Comparison of ENCODE assay signal across 8 mouse cellular contexts in the genomic region with DNA sequence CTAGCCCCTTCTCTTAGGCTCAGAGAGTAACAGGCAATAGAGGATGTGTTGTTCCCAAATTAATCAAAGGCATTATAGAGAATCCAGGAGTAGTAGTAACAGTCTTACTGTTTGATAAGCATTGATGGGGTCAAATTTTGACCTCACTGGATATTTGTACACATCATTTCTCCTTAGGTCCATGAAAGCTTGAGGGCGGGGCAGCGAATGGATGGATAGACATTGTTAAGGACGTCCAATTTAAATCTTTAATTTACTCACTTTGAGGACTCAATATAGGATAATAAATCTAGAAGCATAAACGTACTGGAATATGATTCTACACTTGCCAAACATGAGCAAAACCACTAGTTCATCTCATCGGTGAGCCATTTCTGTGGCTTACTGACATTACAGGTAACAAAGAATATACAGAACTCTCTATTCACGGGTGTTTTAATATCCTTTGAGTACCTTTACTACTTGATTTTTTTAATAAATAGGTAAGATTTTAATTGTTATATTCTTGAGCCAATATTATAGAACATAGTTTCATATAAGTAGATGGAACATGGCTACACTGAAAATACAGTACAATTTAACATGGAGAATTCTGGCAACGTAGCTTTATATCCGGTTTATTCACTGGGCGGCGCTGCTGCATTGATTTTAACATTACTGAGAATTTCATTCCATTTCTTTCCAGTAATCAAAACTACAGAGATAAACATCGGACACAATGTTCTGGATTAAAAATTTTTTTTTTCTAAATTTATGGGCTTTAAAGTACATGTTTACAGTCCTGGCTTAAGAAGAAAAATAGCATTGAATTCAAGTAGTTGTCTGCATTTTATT. TPM values are rescaled to one million over a fixed set of nuclear protein-coding genes. Genes with fewer than 3 reads are reported as not detected.
DNase-seq lines count a peak whose midpoint lies in the region; ATAC-seq and TF ChIP-seq lines count a peak whose summit lies in the region.

No protein-coding gene starts in this region.

- WGBS in embryonic facial prominence, embryonic 11.5 days = 14% methylated on average over 11 of the region's 11 CpGs
- WGBS in limb, embryonic 12.5 days = 15% methylated on average over 11 of the region's 11 CpGs
- WGBS in midbrain, embryonic 14.5 days = 11% methylated on average over 11 of the region's 11 CpGs
- 7% methylated on average over 11 of the region's 11 CpGs for WGBS in stomach, postnatal 0 days

- peak; percentile 33 to 62 for DNase-seq in CD8-positive naive resting alpha-beta T cell, adult 2 months (ENCODE audit: low read depth in 2 of 2, low spot score in 2 of 2)
- peak; percentile 59 for DNase-seq in adrenal gland, postnatal 25 days
- DNase-seq in embryonic facial prominence, embryonic 11.5 days (ENCODE audit: low spot score) = peak; percentile 74
- DNase-seq in heart, adult 8-10 months (ENCODE audit: low spot score) = peak; percentile 77
- peak; percentile 61 to 83 for DNase-seq in kidney, adult 8-10 months
- peak; percentile 87 for DNase-seq in midbrain, embryonic 14.5 days
- DNase-seq in stomach, postnatal 0 days (ENCODE audit: low spot score) = peak; percentile 61

- H3K27ac ChIP-seq in embryonic facial prominence, embryonic 11.5 days (replicated peaks; ENCODE audit: low read depth, low read length) = 0 out of 2 replicates have a peak overlapping the region, but pooled peaks have one; percentile 20
- peak overlapping the region; percentile 59 for H3K27ac ChIP-seq in limb, embryonic 12.5 days
- peak overlapping the region; percentile 65 for H3K27ac ChIP-seq in midbrain, embryonic 14.5 days (replicated peaks; ENCODE audit: low read depth, low read length)
- peak overlapping the region; percentile 84 for H3K27ac ChIP-seq in stomach, postnatal 0 days (replicated peaks)

- H3K9me3 ChIP-seq in embryonic facial prominence, embryonic 11.5 days (replicated peaks; ENCODE audit: control insufficient read depth, low read length) = no peaks in the 10 kb centered on the region
- H3K9me3 ChIP-seq in limb, embryonic 12.5 days = no peaks in the 10 kb centered on the region
- H3K9me3 ChIP-seq in midbrain, embryonic 14.5 days (ENCODE audit: control insufficient read depth, low read length) = no peaks in the 10 kb centered on the region
- H3K9me3 ChIP-seq in stomach, postnatal 0 days (ENCODE audit: control insufficient read depth, low read length) = no peaks in the 10 kb centered on the region

- no peaks in the 10 kb centered on the region for H3K36me3 ChIP-seq in embryonic facial prominence, embryonic 11.5 days (replicated peaks; ENCODE audit: control insufficient read depth, insufficient read depth, low read depth, low read length)
- peaks cover 6% of the 10 kb centered on the region; the same call in 1 of the 2 replicates for H3K36me3 ChIP-seq in limb, embryonic 12.5 days
- H3K36me3 ChIP-seq in midbrain, embryonic 14.5 days (ENCODE audit: control insufficient read depth, insufficient read depth, low read length) = no peaks in the 10 kb centered on the region
- no peaks in the 10 kb centered on the region for H3K36me3 ChIP-seq in stomach, postnatal 0 days (ENCODE audit: control insufficient read depth, insufficient read depth, low read length)

- no peaks in the 10 kb centered on the region for H3K27me3 ChIP-seq in embryonic facial prominence, embryonic 11.5 days (ENCODE audit: control insufficient read depth, insufficient read depth, low read length)
- H3K27me3 ChIP-seq in limb, embryonic 12.5 days = no peaks in the 10 kb centered on the region
- H3K27me3 ChIP-seq in midbrain, embryonic 14.5 days (ENCODE audit: control insufficient read depth, insufficient read depth, low read length) = no peaks in the 10 kb centered on the region
- H3K27me3 ChIP-seq in stomach, postnatal 0 days (ENCODE audit: control insufficient read depth, insufficient read depth, low read length) = no peaks in the 10 kb centered on the region

- peak overlapping the region; percentile 49 for H3K4me2 ChIP-seq in embryonic facial prominence, embryonic 11.5 days (ENCODE audit: low read depth, low read length)
- H3K4me2 ChIP-seq in limb, embryonic 12.5 days = peak overlapping the region; percentile 68
- peak overlapping the region; percentile 73 for H3K4me2 ChIP-seq in midbrain, embryonic 14.5 days (ENCODE audit: low read length)
- H3K4me2 ChIP-seq in stomach, postnatal 0 days (replicated peaks; ENCODE audit: low read depth) = peak overlapping the region; percentile 57

- H3K9ac ChIP-seq in embryonic facial prominence, embryonic 11.5 days (replicated peaks; ENCODE audit: low read length) = peak overlapping the region; percentile 62
- H3K9ac ChIP-seq in limb, embryonic 12.5 days (replicated peaks) = peak overlapping the region; percentile 47; the same call in 1 of the 2 replicates
- peak overlapping the region; percentile 36 for H3K9ac ChIP-seq in midbrain, embryonic 14.5 days (replicated peaks; ENCODE audit: low read length)
- H3K9ac ChIP-seq in stomach, postnatal 0 days (ENCODE audit: low read length) = peak overlapping the region; percentile 57; the same call in 1 of the 2 replicates

- TF ChIP-seq EP300 in stomach, postnatal 0 days (optimal IDR thresholded peaks at IDR 0.05) = no peak

- H3K4me3 ChIP-seq in embryonic facial prominence, embryonic 11.5 days (ENCODE audit: low read depth, low read length) = peak overlapping the region; percentile 63
- peak overlapping the region; percentile 64 for H3K4me3 ChIP-seq in limb, embryonic 12.5 days (replicated peaks)
- H3K4me3 ChIP-seq in midbrain, embryonic 14.5 days (replicated peaks; ENCODE audit: low read depth, low read length) = peak overlapping the region; percentile 41
- H3K4me3 ChIP-seq in stomach, postnatal 0 days (ENCODE audit: low read depth, low read length) = peak overlapping the region; percentile 57

- ATAC-seq in embryonic facial prominence, embryonic 11.5 days (replicated peaks; ENCODE audit: insufficient number of reproducible peaks, low FRiP score, low TSS enrichment, low read depth) = no peak; the same call in 1 of the 2 replicates
- no peak; the same call in 1 of the 2 replicates for ATAC-seq in limb, embryonic 12.5 days (ENCODE audit: insufficient number of reproducible peaks, insufficient read depth, low FRiP score, low TSS enrichment, low read depth)
- ATAC-seq in midbrain, embryonic 14.5 days (ENCODE audit: low FRiP score, low TSS enrichment) = peak; percentile 16; the same call in 1 of the 2 replicates
- ATAC-seq in stomach, postnatal 0 days (ENCODE audit: low FRiP score, low TSS enrichment) = peak; percentile 65; the same call in 1 of the 2 replicates

- H3K4me1 ChIP-seq in embryonic facial prominence, embryonic 11.5 days (ENCODE audit: control insufficient read depth, insufficient read depth, low read length) = no peaks in the 10 kb centered on the region
- H3K4me1 ChIP-seq in limb, embryonic 12.5 days (replicated peaks) = peaks cover 11% of the 10 kb centered on the region
- no peaks in the 10 kb centered on the region for H3K4me1 ChIP-seq in midbrain, embryonic 14.5 days (ENCODE audit: control insufficient read depth, insufficient read depth, low read length)
- H3K4me1 ChIP-seq in stomach, postnatal 0 days (replicated peaks; ENCODE audit: control insufficient read depth, insufficient read depth) = no peaks in the 10 kb centered on the region

- peak; percentile 79 for TF ChIP-seq CTCF in stomach, postnatal 0 days (IDR thresholded peaks at IDR 0.05; ENCODE audit: low read depth)

RNA-seq across cellular contexts. Expression of a gene that starts 0.7 kb away (rescaled TPM):
- total RNA-seq in adrenal gland, postnatal 25 days (2021) = 5.8 and 6.4 TPM in 2 replicates
- 92.2 and 100 TPM in 2 replicates for polyA plus RNA-seq in embryonic facial prominence, embryonic 11.5 days (2014; fragmentation: Nextera tagmentation; extraction: Ambion mirVana)
- total RNA-seq in heart, adult 8-10 months (2022) = under 1 TPM in 3 of 4 experiments, not detected in 1; 0.16 to 0.52 (median 0.38) TPM
- 67.6 and 70.0 TPM in 2 replicates for polyA plus RNA-seq in limb, embryonic 12.5 days (2016; fragmentation: Nextera tagmentation; extraction: Ambion mirVana)
- polyA plus RNA-seq in midbrain, embryonic 14.5 days (2014; fragmentation: Nextera tagmentation; extraction: Ambion mirVana) = 8.1 and 15.9 TPM in 2 replicates
- 10.7 and 14.0 TPM in 2 replicates for polyA plus RNA-seq in stomach, postnatal 0 days (2015; fragmentation: Nextera tagmentation; extraction: Ambion mirVana)

Comparison
In these comparisons a context has a peak if more than half of its experiments do, and no peak if none do; other contexts are left out.
1. ATAC-seq: peak in midbrain, embryonic 14.5 days (single experiment) and stomach, postnatal 0 days (single experiment); none in embryonic facial prominence, embryonic 11.5 days (single experiment) and limb, embryonic 12.5 days (single experiment).
2. H3K27ac ChIP-seq: peak in every context shown above with its lines; median percentile 84 in stomach, postnatal 0 days; 65 in midbrain, embryonic 14.5 days; 59 in limb, embryonic 12.5 days; 20 in embryonic facial prominence, embryonic 11.5 days.
3. Peak in every context shown above with its lines, with median percentiles within 50 percentile points of each other: DNase-seq, H3K4me2 ChIP-seq, H3K4me3 ChIP-seq and H3K9ac ChIP-seq.